Mouse (Mus musculus) embryonic fibroblast, embryonic 13.5 days (primary cell): ENCODE data around the gene Ceacam16. TPM values are rescaled to one million over a fixed set of nuclear protein-coding genes. Genes with fewer than 3 reads are reported as not detected.

ENCODE experiments used
- H3K27ac ChIP-seq: 2 replicates; pipeline ENCODE4 v1.5.1; 2012; ENCODE audit warnings: low read length, control low read depth, inconsistent platforms; ENCODE audit not compliant: insufficient read depth
- H3K4me1 ChIP-seq: 2 replicates; pipeline ENCODE4 v1.6.1; 2011; ENCODE audit warnings: low read length; ENCODE audit not compliant: control insufficient read depth, insufficient read depth
- H3K4me3 ChIP-seq: 2 replicates; pipeline ENCODE4 v1.5.1; 2011; ENCODE audit warnings: mild to moderate bottlenecking, control low read depth, low read length; ENCODE audit not compliant: insufficient read depth
- CTCF ChIP-seq: IDR thresholded peaks from 2 replicates; pipeline ENCODE4 v1.5.1; 2011; ENCODE audit warnings: mild to moderate bottlenecking, control low read depth, low read length, moderate library complexity, borderline replicate concordance; ENCODE audit not compliant: insufficient read depth
- POLR2A ChIP-seq: IDR thresholded peaks from 2 replicates; pipeline ENCODE4 v1.6.1; 2011; ENCODE audit warnings: low read depth, mild to moderate bottlenecking, control low read depth, low read length, moderate library complexity
- polyA plus RNA-seq: library from polyadenylated mRNA; stranded (reverse); fragments of >200 nt; gene quantifications from 2 replicates; pipeline ENCODE4 v1.2.4, GENCODE M21; 2011; ENCODE audit warnings: low read depth; ENCODE audit not compliant: missing spikeins, insufficient read length

Ceacam16 gene
- polyA plus RNA-seq, 1 experiment, result not detected

DNA sequence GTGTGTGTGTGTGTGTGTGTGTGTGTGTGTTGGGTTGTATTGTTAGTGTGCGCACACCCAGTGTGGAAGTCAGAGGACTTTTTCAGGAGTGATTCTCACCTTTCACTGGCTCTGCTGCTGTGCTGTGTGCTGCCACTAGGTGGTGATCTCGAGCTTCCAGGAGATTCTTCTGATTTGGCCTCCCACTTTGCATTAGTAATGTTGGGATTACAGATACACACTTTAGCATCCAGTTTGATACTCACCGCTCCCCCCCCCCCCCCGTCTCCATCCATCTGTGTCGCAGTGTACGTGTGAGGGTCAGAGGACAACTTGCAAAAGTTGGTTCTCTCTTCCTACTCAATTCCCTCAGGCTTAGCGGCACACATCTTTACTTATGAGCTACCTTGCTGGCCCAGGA lies 58.1 kb downstream of the Ceacam16 start:
- no peak for TF ChIP-seq POLR2A
- TF ChIP-seq CTCF, result peak; percentile 86
- peaks cover 3% of the 10 kb centered on the region; the same call in 1 of the 2 replicates for H3K4me1 ChIP-seq
- H3K4me3 ChIP-seq, result no peak overlapping the region
- H3K27ac ChIP-seq, result no peak overlapping the region

Other genes starting within 250 kb of the Ceacam16 start
- 15.4 and 17.9 TPM in 2 replicates for gene Relb, start 231.9 kb downstream of the Ceacam16 start, polyA plus RNA-seq
- 116 and 124 TPM in 2 replicates for gene Clptm1, start 196.3 kb downstream of the Ceacam16 start, polyA plus RNA-seq
- not detected in 2 replicates for gene Apoc2, start 183.4 kb downstream of the Ceacam16 start, polyA plus RNA-seq
- not detected in 2 replicates for gene Gm44805, start 179.9 kb downstream of the Ceacam16 start, polyA plus RNA-seq
- not detected in 2 replicates for gene Apoc4, start 179.8 kb downstream of the Ceacam16 start, polyA plus RNA-seq
- not detected in 2 replicates for gene Apoc1, start 168.6 kb downstream of the Ceacam16 start, polyA plus RNA-seq
- gene Apoe, start 162.1 kb downstream of the Ceacam16 start, polyA plus RNA-seq, result 8.5 and 34.9 TPM in 2 replicates
- gene Tomm40, start 145.9 kb downstream of the Ceacam16 start, polyA plus RNA-seq, result 38.1 and 51.3 TPM in 2 replicates
- 39.7 and 45.3 TPM in 2 replicates for gene Nectin2, start 110.8 kb downstream of the Ceacam16 start, polyA plus RNA-seq
- 2.1 and 2.5 TPM in 2 replicates for gene Bcam, start 90.3 kb downstream of the Ceacam16 start, polyA plus RNA-seq
- not detected in 2 replicates for gene Cblc, start 64.5 kb downstream of the Ceacam16 start, polyA plus RNA-seq
- gene Bcl3, start 38.5 kb downstream of the Ceacam16 start, polyA plus RNA-seq, result 24.1 and 37.9 TPM in 2 replicates
- gene Gm19345, start 9.3 kb downstream of the Ceacam16 start, polyA plus RNA-seq, result not detected in 2 replicates
- gene Ceacam19, start 26.7 kb upstream of the Ceacam16 start, polyA plus RNA-seq, result not detected in 2 replicates
- 54.1 and 65.0 TPM in 2 replicates for gene Pvr, start 59.9 kb upstream of the Ceacam16 start, polyA plus RNA-seq
- not detected in 2 replicates for gene Igsf23, start 89.5 kb upstream of the Ceacam16 start, polyA plus RNA-seq
- not detected in 2 replicates for gene Ceacam20, start 104.1 kb upstream of the Ceacam16 start, polyA plus RNA-seq
- not detected in 2 replicates for gene Nlrp9b, start 130.2 kb upstream of the Ceacam16 start, polyA plus RNA-seq
- not detected in 2 replicates for gene Vmn1r91, start 238.4 kb upstream of the Ceacam16 start, polyA plus RNA-seq